Mouse (Mus musculus): ENCODE measurements at regions not wholly inside any gene's neighbourhood (a gene's known extent, or its start where the extent isn't known, plus 50 kb on each side); places are given as distances from the start of the nearest gene placed in this dataset.
A peak's percentile ranks its signal among the peaks of the same experiment; 100 is the strongest.

DNA sequence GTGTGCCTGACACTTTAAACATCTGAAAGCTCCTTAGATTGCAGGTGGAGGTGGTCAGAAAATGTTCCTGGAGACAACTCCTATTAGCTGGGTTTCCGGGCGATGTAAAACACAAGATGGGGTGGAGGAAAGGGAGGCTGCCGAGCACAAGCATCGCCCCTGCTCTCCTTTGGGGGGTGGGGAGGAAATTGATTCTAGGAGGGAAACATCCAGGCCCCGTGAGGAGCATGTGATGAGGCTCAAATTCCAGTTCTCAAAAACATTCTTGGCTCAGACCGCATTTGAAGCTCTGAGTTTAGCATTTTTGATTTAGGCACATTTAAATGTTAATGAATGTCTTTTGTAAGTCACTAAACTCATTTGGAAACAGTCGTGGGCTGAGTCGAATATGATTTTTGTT lies 105.5 kb downstream of the Rpl14 start:
- no peak for DNase-seq (ENCODE audit: low read depth in 1 of 2, low spot score in 2 of 2)

DNA sequence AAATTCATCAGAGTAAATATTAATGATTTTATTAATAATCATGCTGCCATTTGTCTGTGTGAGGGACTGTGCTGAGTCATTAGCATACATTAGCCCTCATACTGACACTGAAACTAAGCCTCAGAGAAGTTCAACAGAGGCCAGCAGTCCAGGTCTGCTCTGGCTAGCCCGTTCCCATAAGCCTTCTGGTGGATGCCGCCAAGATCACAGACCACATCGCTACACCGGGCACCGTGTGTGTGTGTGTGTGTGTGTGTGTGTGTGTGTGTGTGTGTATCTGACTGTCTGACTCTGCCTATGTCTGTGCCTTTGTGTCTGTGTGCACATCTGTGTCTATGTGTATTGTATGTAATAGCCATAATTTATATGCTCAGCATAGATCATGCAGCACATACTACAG lies 106.0 kb downstream of the Rpl14 start:
- no peak for DNase-seq (ENCODE audit: low read depth in 1 of 2, low spot score in 2 of 2)

- DNase-seq (ENCODE audit: low read depth in 1 of 2, low spot score in 2 of 2) = no peak
Measured at GRCm38 (mm10) chr9:120679822-120680426, 108.7 kb downstream of the Rpl14 start.

GRCm38 (mm10) chr9:120681404-120681803 lies 110.2 kb downstream of the Rpl14 start:
- DNase-seq (ENCODE audit: low read depth in 1 of 2, low spot score in 2 of 2) = no peak

DNA sequence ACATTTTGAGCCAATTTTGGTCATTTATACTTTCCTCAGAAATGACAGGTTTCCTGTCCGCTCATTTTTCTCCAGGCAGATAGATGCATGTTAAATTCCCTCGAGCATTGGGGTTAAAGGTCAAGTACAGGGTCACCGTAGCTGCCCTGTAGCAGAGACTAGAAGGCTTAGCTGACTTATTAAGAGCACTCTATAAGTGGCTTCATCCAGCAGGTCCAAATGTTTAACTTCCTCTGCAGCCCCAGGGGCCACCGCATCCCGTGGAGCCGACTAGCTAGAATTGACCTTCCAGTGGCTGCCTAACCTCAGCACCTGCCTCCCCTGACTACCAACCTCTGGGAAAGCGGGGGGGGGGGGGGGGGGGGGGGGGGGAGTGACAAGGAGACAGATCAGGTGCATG lies 114.7 kb downstream of the Rpl14 start:
- DNase-seq (ENCODE audit: low read depth in 1 of 2, low spot score in 2 of 2) = no peak

DNA sequence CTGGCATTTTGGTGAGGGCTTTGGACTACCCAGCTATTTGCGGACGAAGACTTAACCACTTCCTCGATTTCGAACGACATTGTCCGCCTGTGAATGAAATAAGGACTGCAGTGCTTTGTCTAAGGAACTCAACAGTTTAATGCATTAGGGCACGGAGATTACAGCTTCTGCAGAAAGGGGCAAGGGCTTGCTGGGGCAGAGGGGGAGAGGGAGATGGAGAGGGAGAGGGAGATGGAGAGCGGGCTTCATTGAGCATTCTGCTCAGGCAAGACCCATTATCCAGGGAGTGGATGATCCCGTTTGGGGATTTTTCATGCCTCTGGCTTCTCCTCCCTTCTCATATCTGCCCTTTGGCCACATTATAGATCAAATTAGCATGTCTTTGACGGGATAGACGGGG lies 117.8 kb downstream of the Rpl14 start:
- no peak for DNase-seq (ENCODE audit: low read depth in 1 of 2, low spot score in 2 of 2)

GRCm38 (mm10) chr9:120690510-120690909 lies 119.3 kb downstream of the Rpl14 start:
- DNase-seq (ENCODE audit: low read depth in 1 of 2, low spot score in 2 of 2) = no peak

GRCm38 (mm10) chr9:120690961-120691941 lies 120.0 kb downstream of the Rpl14 start:
- peak in 1 of 2 experiments; percentile 7 for DNase-seq (ENCODE audit: low read depth in 1 of 2, low spot score in 2 of 2)

DNA sequence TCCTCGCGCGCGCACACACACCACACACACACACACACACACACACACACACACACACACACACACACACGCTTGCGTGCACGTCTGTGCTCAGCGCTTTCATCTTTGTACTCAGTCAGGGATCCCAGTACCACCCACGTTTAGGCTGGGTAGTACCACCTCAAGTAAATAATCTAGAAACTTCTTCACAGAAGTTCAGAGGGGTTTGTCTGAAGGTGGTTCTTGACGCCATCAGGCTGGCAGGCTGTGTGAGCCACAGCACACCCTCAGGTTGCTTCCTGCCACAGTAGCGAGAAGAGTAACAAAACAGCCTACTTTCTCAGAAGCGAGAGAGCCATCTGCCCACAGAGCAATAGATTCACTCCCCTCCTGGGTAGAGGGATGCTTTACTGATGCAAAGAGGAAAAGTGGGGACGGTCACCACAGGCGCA lies 120.7 kb downstream of the Rpl14 start:
- no peak for DNase-seq (ENCODE audit: low read depth in 1 of 2, low spot score in 2 of 2)

- no peak for DNase-seq (ENCODE audit: low read depth in 1 of 2, low spot score in 2 of 2)
Measured at GRCm38 (mm10) chr9:120694457-120694856, 123.2 kb downstream of the Rpl14 start.

DNA sequence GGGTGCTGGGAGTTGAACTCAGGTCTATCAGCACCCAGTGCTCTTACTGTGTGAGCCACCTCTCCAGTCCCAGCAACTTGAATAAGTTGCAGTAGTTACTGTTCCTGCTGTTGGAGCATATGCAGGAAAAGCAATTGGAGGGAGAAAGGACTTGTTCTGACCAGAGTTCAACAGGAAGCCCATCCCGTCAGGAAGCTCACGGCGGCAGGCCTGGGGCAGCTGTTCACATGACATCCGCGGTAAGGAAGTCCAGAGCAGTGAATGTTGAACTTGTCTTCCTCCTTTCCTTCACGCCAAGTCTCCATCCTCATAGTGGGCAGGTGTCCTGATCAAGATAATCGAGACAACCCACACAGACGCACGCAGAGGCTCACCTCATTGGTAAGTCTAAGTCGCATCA lies 124.7 kb downstream of the Rpl14 start:
- no peak for DNase-seq (ENCODE audit: low read depth in 1 of 2, low spot score in 2 of 2)

GRCm38 (mm10) chr9:120697749-120698148 lies 126.5 kb downstream of the Rpl14 start:
- no peak for DNase-seq (ENCODE audit: low read depth in 1 of 2, low spot score in 2 of 2)

DNA sequence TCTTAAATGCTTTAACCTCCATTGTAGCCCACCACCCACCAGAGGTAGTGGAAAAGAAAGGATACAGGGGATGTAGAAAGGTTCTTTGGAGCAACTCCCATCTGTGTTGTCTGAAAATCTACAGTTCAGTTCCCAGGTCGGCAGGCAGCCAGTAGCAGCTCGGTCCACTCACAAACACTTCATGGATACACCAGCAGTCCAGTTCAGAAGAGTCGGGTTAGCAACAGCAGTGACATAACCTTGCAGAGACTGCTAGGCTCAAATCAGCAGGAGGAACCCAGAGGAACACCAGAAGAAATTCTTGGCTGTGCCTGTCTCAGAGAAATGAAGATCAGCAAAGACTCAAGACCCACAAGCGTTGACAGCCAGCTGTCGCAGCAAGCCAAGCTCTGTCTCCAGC lies 128.5 kb downstream of the Rpl14 start:
- no peak for DNase-seq (ENCODE audit: low read depth in 1 of 2, low spot score in 2 of 2)

- no peak for DNase-seq (ENCODE audit: low read depth in 1 of 2, low spot score in 2 of 2)
Measured at GRCm38 (mm10) chr9:120702836-120703235, 131.6 kb downstream of the Rpl14 start.

DNA sequence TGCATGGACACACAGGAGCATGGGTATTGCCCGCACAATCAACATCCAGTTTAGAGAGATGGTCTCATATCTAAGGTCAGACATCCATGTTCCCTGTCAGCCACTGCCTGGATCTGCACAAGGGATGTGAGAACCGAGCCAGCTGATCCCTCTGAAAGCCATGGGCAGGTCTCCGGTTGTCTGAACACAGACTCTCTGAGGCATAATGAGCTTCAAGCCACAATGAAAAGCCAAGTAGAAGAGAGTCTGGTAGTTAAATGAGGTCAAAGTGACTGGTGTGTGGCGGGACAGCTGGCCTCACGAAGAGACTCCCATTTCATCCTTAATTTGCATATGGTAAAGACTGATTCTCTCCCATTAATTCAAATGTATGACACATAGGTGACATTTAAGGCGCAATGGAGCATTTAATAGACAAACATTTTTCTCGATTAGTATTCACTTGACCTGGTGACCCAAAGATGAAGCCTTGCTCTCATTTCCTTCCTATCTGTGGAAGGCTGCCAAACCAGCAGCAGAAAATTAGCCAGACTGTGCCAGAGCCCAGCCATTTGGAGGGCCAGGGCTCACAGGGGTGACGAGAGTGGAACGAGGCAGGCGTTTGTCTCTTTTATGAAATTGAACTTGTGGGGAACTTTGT lies 132.2 kb downstream of the Rpl14 start:
- DNase-seq (ENCODE audit: low read depth in 1 of 2, low spot score in 2 of 2) = no peak

- no peak for DNase-seq (ENCODE audit: low read depth in 1 of 2, low spot score in 2 of 2)
Measured at GRCm38 (mm10) chr9:120706562-120707198, 135.4 kb downstream of the Rpl14 start.

- no peak for DNase-seq (ENCODE audit: low read depth in 1 of 2, low spot score in 2 of 2)
Measured at GRCm38 (mm10) chr9:120708507-120708906, 137.3 kb downstream of the Rpl14 start.

DNA sequence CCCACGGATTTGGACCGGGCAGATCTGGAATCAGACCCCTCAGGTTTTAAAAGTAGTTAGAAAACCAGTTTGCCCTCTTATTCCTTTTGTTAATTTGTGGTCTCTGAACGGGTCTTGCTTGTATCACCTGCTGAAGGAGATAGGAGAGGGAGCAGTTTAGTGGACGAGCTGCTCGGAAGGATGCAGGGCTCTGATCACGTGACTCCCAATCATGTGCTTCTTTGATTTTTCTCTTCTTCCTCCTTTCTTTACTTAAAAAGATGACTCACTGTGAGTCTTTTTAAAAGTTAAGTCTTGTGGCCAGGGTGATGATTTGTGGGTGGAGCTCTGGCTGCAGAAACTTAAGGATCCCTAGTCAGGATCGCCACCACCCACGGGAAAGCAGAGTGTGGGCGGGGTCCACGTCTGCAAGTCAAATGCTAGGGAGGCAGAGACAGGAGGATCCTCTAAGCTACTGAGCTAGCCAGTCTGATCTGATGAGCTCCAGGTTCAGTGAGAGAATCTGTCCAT lies 138.0 kb downstream of the Rpl14 start:
- no peak for DNase-seq (ENCODE audit: low read depth in 1 of 2, low spot score in 2 of 2)

- DNase-seq (ENCODE audit: low read depth in 1 of 2, low spot score in 2 of 2) = no peak
Measured at GRCm38 (mm10) chr9:120712987-120713386, 141.7 kb downstream of the Rpl14 start.

DNA sequence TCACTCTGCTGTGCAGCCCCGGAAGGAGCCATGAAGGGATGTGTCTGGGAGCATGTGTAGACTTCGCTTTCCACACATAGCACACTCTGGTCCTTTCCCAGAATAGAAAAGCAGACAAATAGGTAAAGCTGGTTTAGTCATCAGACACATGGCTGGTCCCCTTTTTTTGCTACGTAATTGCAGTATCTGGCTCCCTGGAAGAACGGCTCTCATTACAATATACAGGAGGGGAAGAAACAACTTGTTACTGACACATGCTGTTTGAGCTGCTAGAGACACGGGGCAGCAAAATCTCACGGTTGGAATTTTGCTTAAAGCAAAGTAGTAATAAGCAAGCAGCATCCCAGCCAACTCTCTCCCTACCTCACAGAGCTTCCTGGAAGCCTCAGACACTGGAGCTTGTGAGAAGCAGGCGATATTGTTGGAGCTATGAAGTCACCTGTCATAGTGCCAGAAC lies 144.4 kb downstream of the Rpl14 start:
- DNase-seq (ENCODE audit: low read depth in 1 of 2, low spot score in 2 of 2) = no peak

GRCm38 (mm10) chr9:120718812-120719211 lies 147.6 kb downstream of the Rpl14 start:
- DNase-seq (ENCODE audit: low read depth in 1 of 2, low spot score in 2 of 2) = no peak
